Mouse (Mus musculus) c-Kit-positive CD71-negative TER-119-negative erythroid progenitor cells, embryonic 14.5 days (primary cell): ENCODE measurements around the gene Dlg2.

Source experiments
- DNase-seq: peaks from one replicate; pipeline ENCODE4 v3.0.0-alpha.2; 2013; ENCODE audit warnings: low read depth

Dlg2 gene

GRCm38 (mm10) chr7:91785445-91785844 lies 1309.0 kb downstream of the Dlg2 start:
- DNase-seq, result no peak

GRCm38 (mm10) chr7:91785871-91786270 lies 1309.4 kb downstream of the Dlg2 start:
- DNase-seq, result no peak

GRCm38 (mm10) chr7:91790949-91791564 lies 1314.6 kb downstream of the Dlg2 start:
- DNase-seq, result no peak

- DNase-seq, result no peak
Observed at GRCm38 (mm10) chr7:91806632-91807031, 1330.2 kb downstream of the Dlg2 start.

- DNase-seq, result no peak
Observed at GRCm38 (mm10) chr7:91810774-91811173, 1334.3 kb downstream of the Dlg2 start.

GRCm38 (mm10) chr7:91818004-91818403 lies 1341.5 kb downstream of the Dlg2 start:
- DNase-seq, result no peak

- no peak for DNase-seq
Observed at GRCm38 (mm10) chr7:91832207-91832606, 1355.7 kb downstream of the Dlg2 start.

GRCm38 (mm10) chr7:91845723-91846122 lies 1369.3 kb downstream of the Dlg2 start:
- no peak for DNase-seq

- no peak for DNase-seq
Observed at GRCm38 (mm10) chr7:91849364-91849763, 1372.9 kb downstream of the Dlg2 start.

- DNase-seq, result no peak
Observed at GRCm38 (mm10) chr7:91853653-91854052, 1377.2 kb downstream of the Dlg2 start.

GRCm38 (mm10) chr7:91856931-91857330 lies 1380.5 kb downstream of the Dlg2 start:
- no peak for DNase-seq

- DNase-seq, result no peak
Observed at GRCm38 (mm10) chr7:91862806-91863531, 1386.5 kb downstream of the Dlg2 start.

GRCm38 (mm10) chr7:91868919-91869318 lies 1392.4 kb downstream of the Dlg2 start:
- DNase-seq, result no peak

GRCm38 (mm10) chr7:91876831-91877230 lies 1400.4 kb downstream of the Dlg2 start:
- no peak for DNase-seq

GRCm38 (mm10) chr7:91877804-91878203 lies 1401.3 kb downstream of the Dlg2 start:
- no peak for DNase-seq

GRCm38 (mm10) chr7:91886336-91886735 lies 1409.9 kb downstream of the Dlg2 start:
- no peak for DNase-seq

GRCm38 (mm10) chr7:91893991-91894390 lies 1417.5 kb downstream of the Dlg2 start:
- no peak for DNase-seq

GRCm38 (mm10) chr7:91896935-91897334 lies 1420.5 kb downstream of the Dlg2 start:
- DNase-seq, result no peak

- no peak for DNase-seq
Observed at GRCm38 (mm10) chr7:91897509-91897908, 1421.0 kb downstream of the Dlg2 start.

- no peak for DNase-seq
Observed at GRCm38 (mm10) chr7:91902503-91902902, 1426.0 kb downstream of the Dlg2 start.

GRCm38 (mm10) chr7:91916809-91917208 lies 1440.3 kb downstream of the Dlg2 start:
- DNase-seq, result no peak

GRCm38 (mm10) chr7:91919099-91919498 lies 1442.6 kb downstream of the Dlg2 start:
- no peak for DNase-seq

- no peak for DNase-seq
Observed at GRCm38 (mm10) chr7:91919738-91920137, 1443.3 kb downstream of the Dlg2 start.
